Mouse (Mus musculus) ZHBTc4 (cell line): Measurements from ENCODE around the gene Cyp4a30b.
"Not testable (repeated sequence)": the region's sequence is repeated elsewhere in the genome, so short reads cannot be mapped to it uniquely, and the experiment has no call there.

Experiments used
- DNase-seq: peaks from one replicate; pipeline ENCODE4 v3.0.0-alpha.2; 2011; ENCODE audit warnings: low read depth, low spot score

Gene Cyp4a30b

GRCm38 (mm10) chr4:115452304-115452703, at the start of gene Cyp4a30b:
Gene Cyp4a30b, plus strand, starts transcription at chr4:115452604.
- no peak for DNase-seq

- DNase-seq, result not testable (repeated sequence)
Observed at GRCm38 (mm10) chr4:115411324-115411723, 41.1 kb upstream of the Cyp4a30b start, which contains the start of gene Cyp4a12b. Gene Cyp4a12b, plus strand, starts transcription at chr4:115411624.

GRCm38 (mm10) chr4:115450577-115451137, 1.7 kb upstream of the Cyp4a30b start:
- no peak for DNase-seq

- not testable (repeated sequence) for DNase-seq
Observed at GRCm38 (mm10) chr4:115473585-115473984, 21.2 kb downstream of the Cyp4a30b start.

GRCm38 (mm10) chr4:115476051-115476450, 23.6 kb downstream of the Cyp4a30b start:
- peak; percentile 11 for DNase-seq

GRCm38 (mm10) chr4:115481006-115481652, 28.7 kb downstream of the Cyp4a30b start:
- no peak for DNase-seq

- no peak for DNase-seq
Observed at GRCm38 (mm10) chr4:115496001-115496400, 43.6 kb downstream of the Cyp4a30b start, which contains the start of gene Cyp4a14. Gene Cyp4a14, minus strand, starts transcription at chr4:115496142.

- DNase-seq, result no peak
Observed at GRCm38 (mm10) chr4:115497466-115497865, 45.1 kb downstream of the Cyp4a30b start.

- DNase-seq, result not testable (repeated sequence)
Observed at GRCm38 (mm10) chr4:115513964-115514363, 61.6 kb downstream of the Cyp4a30b start.

GRCm38 (mm10) chr4:115518000-115518399, 65.6 kb downstream of the Cyp4a30b start, which contains the start of gene Cyp4a10:
Gene Cyp4a10, plus strand, starts transcription at chr4:115518264.
- not testable (repeated sequence) for DNase-seq

- DNase-seq, result no peak
Observed at GRCm38 (mm10) chr4:115519444-115519843, 67.0 kb downstream of the Cyp4a30b start.
